Mouse (Mus musculus) mouse embryonic stem cell (cell line): ENCODE results near the gene Mast4.
"Not testable (repeated sequence)": the region's sequence is repeated elsewhere in the genome, so short reads cannot be mapped to it uniquely, and the experiment has no call there.

Experiments
- in situ Hi-C, 2 experiments: fragments of 300-500 bp; cut with MboI; formaldehyde crosslinking; loops; 1 replicate in 1 of 2; 3 replicates in 1 of 2; pipeline ENCODE4 v1.14.3; 2019 to 2020; ENCODE audit warnings: low sequenced_read_pairs in 2 of 2, low pct_unique_long_range_greater_than_20kb in 1 of 2, mixed read lengths in 1 of 2; ENCODE audit not compliant: unreplicated experiment in 1 of 2

Gene Mast4

GRCm38 (mm10) chr13:103334392-103334686 is at the start of gene Mast4:
TSS of gene Mast4 (minus strand) at chr13:103334497.
- in situ Hi-C loops = no loop called here

DNA sequence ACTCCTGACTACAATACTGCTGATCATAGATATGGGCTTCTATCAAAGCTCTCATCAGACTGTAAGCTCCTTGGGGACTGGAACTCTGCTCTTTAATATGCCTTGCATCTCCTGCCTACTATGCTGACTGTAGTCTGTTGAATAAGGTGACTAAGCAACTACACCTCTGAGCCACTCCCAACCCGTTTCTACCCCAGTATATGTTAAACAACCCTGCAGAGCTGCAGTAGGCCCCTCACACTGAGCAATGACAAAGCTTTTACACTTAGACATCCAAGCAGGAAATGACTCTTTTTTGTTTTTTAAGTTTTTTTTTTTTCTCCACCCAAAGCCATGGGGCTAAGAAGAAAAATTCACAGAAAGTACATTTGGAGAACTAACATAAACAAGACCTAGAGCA is 40.2 kb upstream of the Mast4 start:
- in situ Hi-C loops = no loop called here

- in situ Hi-C loops = no loop called here
Measured at GRCm38 (mm10) chr13:103369194-103369593, 34.9 kb upstream of the Mast4 start.

DNA sequence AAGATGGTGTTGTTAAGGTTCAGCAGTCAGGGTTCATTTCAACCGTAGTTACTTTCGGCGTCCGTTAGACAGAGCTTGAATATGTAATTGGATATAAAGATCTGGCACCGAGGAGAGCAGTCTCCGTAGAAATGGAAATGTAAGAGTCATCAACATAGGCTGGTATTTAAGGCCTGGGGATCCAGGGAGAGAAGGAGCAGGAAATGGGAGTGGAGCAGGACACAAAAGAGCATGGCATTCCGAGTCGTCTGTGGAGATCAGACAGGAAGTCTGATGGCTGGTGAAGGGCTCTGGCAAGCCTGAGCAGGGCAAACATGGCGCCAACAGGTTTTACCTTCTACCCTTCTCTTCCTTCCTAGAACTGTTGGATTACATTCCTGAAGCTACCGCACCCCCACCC is 28.9 kb upstream of the Mast4 start:
- in situ Hi-C loops = no loop called here

GRCm38 (mm10) chr13:103357415-103357814 is 23.1 kb upstream of the Mast4 start:
- in situ Hi-C loops = not testable (repeated sequence)

GRCm38 (mm10) chr13:103356909-103357308 is 22.6 kb upstream of the Mast4 start:
- in situ Hi-C loops = not testable (repeated sequence)

GRCm38 (mm10) chr13:103354737-103355136 is 20.4 kb upstream of the Mast4 start:
- in situ Hi-C loops = no loop called here

DNA sequence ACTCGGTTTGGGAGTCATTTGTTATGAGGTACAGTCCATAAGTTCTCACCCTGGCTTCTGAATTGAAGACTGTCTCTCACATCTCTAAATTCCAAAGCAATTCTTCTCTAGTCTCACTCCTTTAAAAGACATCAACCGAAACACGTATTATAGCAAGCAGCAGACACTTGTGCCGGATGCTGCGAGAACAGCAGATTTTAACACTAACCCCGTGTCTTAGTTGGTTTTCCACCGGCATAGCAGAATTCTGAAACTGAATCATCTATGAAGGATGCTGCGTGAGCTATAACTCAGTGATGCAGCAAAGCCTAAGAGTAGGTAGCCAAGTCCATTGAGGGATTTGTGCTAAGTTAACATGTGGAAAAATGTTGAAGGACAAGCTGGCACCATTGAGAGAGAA is 10.5 kb upstream of the Mast4 start:
- in situ Hi-C loops = no loop called here

DNA sequence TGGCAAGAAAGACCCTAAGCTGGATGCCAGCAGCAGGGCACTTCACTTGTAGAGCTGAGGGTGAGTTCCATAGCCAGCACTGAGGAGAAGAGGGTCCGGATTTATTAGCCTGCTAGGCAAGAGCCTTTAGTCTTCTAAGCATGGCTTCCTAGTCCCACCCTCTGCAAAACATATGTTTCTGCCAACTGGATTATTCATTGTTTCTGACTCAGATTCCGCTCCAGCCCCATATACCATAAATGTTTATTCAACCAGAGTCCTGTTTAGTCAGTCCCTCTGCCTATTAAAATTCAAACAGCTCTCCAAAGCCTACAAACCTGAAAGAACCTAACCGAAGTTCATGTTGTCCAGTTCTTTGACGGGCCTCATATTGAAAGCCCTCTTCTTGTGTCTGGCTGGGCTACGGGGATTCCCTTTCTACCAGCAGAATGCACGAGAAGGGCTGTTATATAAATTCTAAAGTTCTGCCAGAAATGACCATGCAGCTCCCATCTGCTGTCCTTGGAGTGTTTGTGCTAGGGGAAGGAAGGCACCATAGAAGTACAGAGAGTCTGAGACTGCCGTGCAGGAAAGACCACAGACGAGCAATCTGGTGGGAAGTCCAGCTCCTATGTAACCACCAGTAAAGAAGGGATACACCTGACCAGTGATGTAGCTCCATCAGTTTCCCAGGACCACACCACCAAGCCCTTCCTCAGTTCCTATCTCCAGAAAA is 9.9 kb upstream of the Mast4 start:
- in situ Hi-C loops = no loop called here

DNA sequence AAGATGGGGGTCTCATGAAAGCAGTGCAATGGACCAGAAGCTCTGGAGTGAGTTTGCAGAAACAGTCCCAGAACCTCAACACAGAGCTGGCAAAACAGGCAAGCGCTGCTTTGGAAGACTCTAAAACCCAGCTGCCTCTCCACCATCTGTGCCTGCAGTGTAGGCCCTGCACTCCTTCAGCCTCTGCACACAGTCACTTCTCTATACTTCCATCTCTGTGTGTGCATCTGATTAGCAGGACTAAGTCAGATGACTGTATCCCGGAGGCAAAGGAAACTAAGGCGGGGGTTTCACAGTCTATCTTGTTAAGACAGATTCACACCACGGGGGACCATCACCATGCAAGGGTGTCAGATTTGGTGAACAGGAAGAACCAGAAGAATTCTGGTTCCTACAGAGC is 6.7 kb upstream of the Mast4 start:
- in situ Hi-C loops = no loop called here

DNA sequence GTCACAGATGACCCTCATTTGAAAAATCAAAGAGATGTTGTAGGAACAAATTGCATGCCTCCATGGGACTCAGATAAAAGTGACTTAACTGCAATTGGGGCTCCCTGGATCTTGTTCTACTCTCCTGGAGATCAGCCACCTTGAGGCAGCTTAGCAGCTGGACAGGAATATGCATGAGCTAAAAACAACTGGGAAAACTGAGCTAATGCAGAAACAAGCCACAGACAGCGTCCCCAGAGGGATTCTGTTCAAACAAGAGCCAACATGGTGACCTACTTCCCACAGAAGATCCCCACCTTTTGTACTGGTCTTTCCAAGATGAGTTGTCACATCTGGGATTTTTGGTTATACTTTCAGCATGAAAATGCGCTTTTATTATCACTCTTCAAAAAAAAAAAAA is 4.3 kb upstream of the Mast4 start:
- in situ Hi-C loops = no loop called here

GRCm38 (mm10) chr13:103336237-103336636 is 1.9 kb upstream of the Mast4 start:
- in situ Hi-C loops = no loop called here

GRCm38 (mm10) chr13:103334723-103335458 is 594 bp upstream of the Mast4 start:
- in situ Hi-C loops = no loop called here

- in situ Hi-C loops = no loop called here
Measured at GRCm38 (mm10) chr13:103333601-103334391, 501 bp downstream of the Mast4 start.

- in situ Hi-C loops = no loop called here
Measured at GRCm38 (mm10) chr13:103333153-103333552, 1.1 kb downstream of the Mast4 start.

DNA sequence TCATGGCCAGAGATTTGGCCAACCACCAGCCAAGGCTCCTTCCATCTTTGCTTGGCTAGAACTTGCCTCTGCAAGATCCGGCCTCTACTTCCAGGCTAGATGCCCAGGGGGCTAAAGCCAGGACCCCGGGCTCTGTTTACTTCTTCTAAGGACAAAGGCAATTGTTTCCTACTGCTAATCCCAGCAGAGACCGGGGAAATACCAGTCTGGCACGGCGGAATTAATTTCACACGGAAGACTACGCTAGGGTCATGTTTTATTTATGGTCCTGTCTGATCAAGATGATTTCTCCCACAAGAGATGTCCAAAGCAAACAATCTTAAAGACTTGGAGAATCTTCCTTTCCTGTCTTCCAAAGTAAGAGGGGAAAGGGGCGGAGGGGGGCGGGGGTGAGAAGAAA is 1.6 kb downstream of the Mast4 start:
- in situ Hi-C loops = no loop called here

- in situ Hi-C loops = no loop called here
Measured at GRCm38 (mm10) chr13:103331096-103331495, 3.2 kb downstream of the Mast4 start.

GRCm38 (mm10) chr13:103328299-103328698 is 6.0 kb downstream of the Mast4 start:
- in situ Hi-C loops = no loop called here

DNA sequence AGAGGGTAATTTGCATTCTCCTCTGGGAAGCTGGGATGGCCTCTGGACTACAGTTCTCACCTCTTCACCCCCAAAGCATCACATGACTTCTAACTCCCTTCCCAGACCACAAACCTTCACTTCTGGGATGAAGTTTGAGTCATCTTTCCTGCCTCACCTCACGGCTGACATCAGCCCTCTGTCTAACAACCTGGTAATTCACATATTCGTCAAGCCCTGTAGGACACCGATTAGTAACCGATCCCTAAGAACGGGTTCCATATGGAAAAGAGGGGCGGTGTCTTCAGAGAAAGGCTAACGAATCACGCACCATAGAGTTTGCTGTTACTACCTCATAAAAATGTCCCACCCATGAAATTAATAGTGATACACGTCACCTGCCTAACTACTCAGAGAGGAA is 6.5 kb downstream of the Mast4 start:
- in situ Hi-C loops = no loop called here

- in situ Hi-C loops = no loop called here
Measured at GRCm38 (mm10) chr13:103326186-103326585, 8.1 kb downstream of the Mast4 start.
